Mouse (Mus musculus) left cerebral cortex, adult 18-20 months (tissue): ENCODE results near the gene Slc12a1. TPM values are rescaled to one million over a fixed set of nuclear protein-coding genes. Genes with fewer than 3 reads are reported as not detected.
A peak's percentile ranks its signal among the peaks of the same experiment; 100 is the strongest.
"Not testable (repeated sequence)": the region's sequence is repeated elsewhere in the genome, so short reads cannot be mapped to it uniquely, and the experiment has no call there.

Source experiments
- DNase-seq, 2 experiments: peaks; one replicate each; pipeline ENCODE4 v3.0.0; 2021 to 2022; ENCODE audit warnings: low spot score in 2 of 2, mixed read lengths in 1 of 2
- long read RNA-seq, 2 experiments: library from polyadenylated mRNA; stranded (forward); transcript quantifications; one replicate each; pipeline ENCODE4 v2.0.0; 2021
- total RNA-seq, 2 experiments: library from RNA; stranded (reverse); gene quantifications; 2 replicates each; pipeline ENCODE4 v1.2.3; 2021

The Slc12a1 gene
- total RNA-seq = under 1 TPM in 1 of 2 experiments, not detected in 1; 0.09 TPM
- long read RNA-seq, experiment 1 = 0 reads
- long read RNA-seq, experiment 2 = 0 reads

DNA sequence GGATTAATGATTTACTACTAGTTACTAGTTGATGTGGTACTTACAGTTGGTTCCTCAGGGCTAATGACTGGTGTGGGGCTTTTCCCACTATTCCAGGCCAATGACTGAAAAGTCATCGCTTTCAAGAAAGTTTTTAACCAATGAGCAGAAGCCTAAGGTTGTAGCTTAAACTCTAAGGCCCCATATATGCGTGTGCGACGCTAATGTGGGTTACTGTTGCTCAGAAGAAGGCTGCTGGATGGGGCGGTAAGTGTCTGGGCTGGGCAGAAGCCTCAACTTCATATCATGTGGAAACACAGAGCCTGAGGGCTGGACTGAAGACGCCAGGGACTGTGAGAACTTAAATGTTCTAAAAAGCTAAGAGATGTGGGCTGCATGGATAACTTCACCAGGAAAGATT is at the start of gene Slc12a1:
Slc12a1 (plus strand) TSS at position 118 of the 400 bp plus-strand sequence.
- DNase-seq = no peak

DNA sequence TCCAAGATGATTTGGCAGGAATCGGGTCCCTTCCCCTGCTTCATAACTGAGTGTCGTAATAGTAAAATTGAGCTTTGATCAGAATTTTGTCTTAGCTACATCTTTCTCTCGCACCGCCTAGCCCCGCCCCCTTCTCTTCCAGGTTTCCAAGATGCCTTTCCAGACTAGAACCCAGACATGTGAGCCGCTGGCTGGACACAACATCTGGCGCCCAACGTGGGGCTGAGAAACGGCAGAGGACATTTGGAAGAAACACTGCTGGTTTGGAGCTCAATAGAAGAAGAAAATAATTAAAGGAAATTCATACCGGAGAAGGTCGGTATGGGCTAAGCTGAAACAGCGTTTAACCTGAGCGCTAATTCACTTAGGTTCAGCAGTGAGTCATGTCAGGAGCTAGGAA is 47.8 kb upstream of the Slc12a1 start:
- not testable (repeated sequence) for DNase-seq

DNA sequence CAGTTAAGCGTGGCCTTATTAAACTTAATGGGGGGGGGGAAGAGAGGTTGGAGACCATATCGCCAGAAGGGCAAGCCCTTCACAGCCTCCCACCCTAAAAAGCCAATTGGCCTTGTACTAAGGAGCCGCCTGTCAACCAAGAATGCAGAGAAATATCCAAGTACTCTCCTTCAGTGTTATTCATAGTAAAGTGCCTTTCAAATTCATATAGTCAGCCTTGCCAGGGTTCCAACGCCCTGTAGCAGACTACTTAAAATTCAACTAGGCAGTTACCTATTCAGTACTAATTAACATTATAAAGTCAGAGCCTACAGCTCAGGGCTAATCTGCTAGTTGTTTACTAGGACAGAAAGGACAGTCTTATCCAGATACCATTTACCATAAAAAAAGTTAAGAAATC is 45.8 kb upstream of the Slc12a1 start:
- DNase-seq = not testable (repeated sequence)

DNA sequence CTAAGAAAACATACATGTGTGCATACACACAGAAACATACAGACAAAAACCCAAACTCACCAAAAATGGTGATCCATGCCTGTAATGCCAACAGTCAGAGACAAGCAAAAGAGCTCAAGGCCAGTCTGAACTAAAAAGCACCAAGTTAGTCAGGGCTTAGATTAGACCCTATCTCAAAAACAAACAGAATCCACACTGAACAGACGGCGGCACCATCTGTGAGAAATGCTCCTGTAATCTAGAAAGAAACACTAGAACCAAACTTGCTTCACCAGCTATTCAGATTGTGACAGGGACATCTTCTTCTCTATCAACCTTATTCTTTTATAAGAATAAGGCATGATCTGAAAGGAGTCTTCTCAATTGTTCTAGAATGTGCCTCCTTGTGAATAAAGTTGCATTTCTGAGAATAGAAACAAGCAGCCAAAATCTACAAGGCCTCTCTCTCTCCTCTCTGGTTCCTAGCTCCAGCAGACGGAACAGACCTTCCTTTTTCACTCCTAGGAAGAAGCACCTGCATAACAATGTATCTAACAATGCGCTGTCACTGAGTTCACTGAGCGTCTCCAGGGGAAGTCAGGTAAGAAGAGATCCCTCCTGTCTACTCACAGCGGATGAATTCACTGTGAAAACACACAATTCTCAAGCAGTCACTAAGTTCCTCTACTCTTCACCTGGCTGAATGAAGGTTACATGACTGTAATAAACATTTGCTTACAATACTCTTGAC is 32.8 kb upstream of the Slc12a1 start:
- DNase-seq = peak; percentile 14 to 44

DNA sequence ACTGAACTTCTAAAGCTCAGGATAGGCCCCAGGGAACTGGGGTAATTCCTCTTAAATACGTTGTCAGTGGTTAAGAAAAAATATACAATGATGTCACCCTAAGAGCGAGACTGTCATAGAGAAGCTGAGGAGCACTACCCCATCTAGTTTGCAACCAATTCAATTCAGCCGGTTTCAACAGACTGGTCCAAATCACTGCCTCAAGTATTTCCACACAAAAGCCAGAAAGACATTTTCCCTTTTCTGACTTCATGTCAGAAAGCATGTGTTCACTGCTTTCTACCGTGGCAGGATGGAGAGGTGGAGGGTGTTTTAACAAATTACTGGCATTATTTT is 30.0 kb upstream of the Slc12a1 start:
- DNase-seq = no peak

DNA sequence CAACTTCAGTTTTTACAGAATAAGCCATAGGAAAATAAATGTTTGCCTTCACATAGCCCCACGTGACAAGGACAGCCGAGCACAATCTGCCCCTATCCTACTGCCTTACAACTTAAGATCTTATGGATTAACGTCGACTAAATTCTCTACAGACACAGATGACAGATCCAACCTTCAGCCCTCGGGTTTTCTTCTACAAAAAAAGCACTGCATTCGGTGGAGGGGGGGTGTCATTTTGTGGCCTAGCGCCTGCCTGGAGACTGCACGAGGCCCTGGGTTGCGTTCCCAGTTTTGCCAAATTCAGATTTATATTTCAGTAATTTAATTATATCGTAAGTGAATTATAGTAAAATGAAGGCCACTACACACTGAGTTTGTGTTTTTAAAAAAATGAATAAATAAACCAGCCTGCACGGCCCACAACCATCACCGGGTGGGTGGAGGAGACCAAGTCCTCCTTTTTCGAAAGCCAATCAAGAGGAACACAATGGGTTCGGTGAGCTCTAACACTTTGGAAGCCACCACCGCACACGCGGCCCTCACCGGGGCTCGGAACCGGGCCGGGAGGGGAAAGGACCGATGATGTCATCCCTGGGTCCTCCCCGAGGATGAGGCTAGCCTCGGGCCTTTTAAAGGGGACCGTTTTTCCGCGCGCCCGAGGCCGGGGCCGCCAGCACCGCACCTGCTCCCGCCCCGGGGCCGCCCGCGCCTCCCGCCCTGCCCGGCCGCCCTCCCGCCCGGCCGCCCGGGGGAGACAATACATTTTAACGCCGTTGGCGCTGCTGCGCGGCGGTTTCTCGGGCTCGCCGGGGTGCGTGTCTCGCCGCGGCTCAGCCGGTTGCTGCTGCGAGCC is 29.5 kb upstream of the Slc12a1 start:
- peak; percentile 42 to 43 for DNase-seq

DNA sequence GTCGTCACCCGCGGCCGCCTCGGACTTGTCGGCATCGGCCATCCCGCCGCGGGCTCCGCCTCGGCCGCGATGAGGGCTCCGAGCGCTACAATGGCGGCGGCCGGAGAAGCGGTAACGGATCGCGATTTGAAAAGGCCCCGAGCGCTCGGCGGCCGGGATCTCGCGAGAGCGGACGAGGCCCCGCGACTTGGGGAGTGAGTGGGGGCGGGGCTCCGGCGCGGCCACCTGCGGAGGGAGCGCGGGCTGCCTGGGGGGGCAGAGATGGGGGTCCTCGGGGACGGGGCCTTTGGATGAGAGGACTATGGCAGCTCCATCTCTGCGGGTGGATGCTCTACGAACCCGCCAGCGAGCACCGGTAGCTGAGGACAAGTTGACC is 28.8 kb upstream of the Slc12a1 start, which contains the start of gene Myef2:
Myef2 (minus strand) TSS at position 185 of the 376 bp plus-strand sequence.
- DNase-seq = peak; percentile 79 to 82

DNA sequence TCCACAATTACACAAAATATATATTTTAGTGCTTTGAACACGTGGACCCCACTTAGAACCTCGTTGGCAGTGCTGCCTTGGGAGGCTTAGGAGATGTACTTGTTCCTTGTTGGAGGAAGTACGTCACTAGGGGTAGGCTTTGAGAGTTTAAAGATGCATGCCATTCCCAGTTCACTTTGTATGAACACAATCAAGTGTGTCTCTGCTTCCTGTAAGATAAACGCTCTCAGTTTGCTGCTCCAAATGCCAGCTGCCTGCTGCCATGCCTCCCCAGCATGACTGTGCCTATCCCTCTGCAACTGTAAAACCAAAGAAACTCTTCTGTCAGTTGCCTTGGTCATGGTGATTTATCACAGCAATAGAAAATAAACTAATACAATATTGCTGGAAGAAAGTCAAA is 26.5 kb upstream of the Slc12a1 start:
- DNase-seq = no peak

DNA sequence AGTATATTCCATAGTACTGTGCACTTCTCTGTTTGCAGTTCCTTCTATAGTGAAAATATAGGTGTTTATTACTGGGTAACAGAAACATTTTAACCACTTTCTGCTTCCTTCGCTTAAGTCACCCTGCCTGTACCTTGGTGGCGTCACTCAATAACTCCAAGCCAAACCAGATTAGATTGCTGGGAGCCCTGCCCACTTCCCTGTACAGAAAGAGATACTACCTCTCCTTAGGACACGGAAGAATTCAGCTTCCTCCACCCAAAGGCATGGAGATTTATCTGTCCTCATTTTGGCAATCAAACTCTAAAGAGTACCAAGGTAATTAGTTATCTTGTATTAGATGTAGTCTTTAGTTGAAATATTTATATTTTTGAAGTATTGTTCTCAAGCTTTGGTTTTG is 25.5 kb upstream of the Slc12a1 start:
- DNase-seq = no peak

DNA sequence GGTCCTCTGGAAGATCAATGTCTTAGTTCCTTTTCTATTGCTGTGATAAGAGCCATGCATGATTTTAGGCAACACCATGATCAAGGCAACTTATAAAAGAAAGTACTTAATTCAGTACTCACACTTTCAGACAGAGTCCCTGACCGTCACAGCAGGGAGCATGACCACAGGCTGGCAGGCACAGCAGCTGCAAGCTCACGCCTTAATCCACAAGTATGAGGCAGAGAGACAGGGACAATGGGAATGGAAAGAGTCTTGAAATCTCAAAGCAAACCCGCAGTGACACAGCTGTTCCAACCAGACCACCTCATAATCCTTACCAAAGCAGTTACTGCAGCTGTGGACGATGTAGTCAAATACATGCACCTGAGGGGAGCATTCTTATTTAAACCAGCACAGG is 18.2 kb upstream of the Slc12a1 start:
- no peak for DNase-seq

DNA sequence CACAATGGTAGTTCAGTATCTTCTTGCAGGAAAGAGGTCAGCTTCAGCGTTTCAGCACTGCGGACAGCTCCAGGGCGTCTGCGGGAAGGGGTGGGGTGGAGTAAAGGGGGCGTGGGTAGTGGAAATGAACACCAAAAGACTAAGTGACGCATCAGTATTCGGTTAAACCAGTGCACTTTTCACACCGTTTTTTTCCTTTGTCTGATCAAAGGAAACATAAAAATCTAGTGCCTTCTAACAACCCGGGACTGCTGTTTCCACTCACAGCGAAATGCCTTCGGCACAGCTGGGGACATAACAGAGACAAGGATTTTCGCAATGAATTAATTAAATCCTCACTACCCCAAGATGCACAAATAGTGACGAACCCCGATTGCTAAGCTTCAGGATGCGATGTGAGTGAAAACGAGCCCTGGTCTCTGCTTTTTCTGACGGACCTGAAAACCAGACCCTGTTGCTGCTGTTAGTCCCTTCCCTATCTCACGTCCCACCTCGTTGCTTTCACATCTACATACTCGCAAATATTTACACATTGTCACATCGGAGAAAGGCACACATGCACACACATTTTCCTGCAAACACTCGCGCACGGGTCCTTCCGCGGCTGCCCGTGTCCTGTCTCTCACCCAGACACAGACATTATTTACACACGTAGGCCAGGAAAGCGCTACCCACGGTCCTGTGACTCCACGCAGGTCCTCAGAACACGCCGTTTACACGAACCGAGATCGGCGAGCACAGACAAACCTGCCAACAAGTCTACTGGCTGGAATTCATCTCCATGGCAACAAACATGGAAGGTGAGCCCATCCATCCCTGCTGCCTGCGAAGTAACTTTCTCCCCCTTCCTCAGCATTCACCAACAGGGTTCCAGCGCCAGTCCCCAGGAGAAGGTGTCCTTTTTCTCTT is 16.1 kb upstream of the Slc12a1 start, which contains the start of gene Ctxn2:
Ctxn2 (plus strand) TSS at position 790 of the 909 bp plus-strand sequence.
- peak; percentile 46 to 53 for DNase-seq

DNA sequence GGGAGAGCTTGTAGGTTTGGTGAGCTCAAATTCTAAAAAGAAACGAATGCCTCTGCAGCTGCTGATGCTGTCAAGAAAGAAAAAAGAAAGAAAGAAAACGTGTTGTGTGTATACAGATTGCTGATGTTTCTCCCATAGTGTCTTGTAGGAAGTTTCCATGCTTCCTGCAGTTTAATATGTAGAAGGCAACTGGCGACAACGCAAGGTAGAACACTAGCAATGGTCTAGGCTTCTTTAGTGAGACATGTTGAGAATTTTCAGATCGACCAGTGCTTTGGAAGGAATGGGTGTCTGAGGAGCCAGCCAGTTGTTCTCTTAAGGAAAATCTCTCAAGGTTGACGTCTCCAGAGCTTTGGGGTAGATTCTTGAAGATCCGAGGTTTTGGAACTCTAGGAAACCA is 15.5 kb upstream of the Slc12a1 start:
- no peak for DNase-seq

DNA sequence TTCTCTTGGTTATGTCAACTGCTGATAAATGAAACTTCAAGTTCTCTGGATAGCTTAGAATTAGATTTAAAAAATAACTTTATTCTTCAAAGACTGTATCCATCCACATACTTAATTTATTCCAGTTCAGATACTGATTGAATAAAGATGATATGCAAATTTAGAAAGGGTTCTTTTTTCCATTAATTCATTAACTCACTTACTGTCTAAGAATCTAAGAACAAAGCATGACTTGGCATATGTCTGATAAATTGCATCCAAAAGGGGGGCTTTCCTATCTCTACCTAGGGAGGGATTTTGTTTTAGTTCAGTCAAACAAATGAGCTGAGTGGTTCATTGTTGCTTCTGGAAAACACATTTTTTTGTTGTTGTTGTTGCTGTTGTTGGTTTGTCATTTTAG is 10.0 kb upstream of the Slc12a1 start:
- no peak for DNase-seq

DNA sequence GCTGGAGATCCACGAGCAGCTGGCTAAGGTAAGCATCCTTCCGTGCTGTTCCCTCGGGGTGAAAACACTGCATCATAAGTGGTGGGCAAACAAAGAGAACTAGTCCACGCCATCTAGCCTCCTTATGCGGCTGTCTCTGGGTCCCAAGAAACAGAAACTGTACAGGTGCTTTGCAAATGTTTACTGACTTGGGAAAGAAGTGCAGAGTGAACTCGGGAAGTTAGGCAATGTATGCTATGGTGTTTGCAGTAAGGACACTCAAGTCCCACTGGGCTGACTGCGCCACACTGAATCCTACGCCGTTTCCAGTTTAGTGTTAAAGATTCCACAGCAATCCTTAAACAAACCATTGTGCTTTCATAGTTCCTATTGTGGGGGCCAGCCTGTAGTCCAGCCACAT is 2.0 kb downstream of the Slc12a1 start:
- no peak for DNase-seq

DNA sequence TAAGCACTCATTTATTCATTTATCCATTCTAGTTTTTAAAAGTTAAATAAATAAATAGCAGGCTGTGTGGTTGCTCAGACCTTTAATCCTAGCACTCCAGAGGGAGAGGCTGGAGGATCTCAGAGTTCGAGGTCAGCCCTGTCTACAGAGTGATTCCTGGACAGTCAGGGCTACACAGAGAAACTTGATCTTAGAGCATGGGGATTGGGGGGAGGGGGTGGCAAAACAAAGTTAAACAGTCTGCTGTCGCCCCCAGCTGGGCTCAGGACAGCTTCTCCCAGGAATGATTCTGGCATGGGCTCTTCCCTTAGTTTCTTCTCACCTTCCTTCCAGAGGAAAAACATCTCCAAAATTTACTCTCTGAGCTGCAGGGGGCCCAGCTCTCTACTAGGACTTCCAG is 3.2 kb downstream of the Slc12a1 start:
- DNase-seq = no peak

DNA sequence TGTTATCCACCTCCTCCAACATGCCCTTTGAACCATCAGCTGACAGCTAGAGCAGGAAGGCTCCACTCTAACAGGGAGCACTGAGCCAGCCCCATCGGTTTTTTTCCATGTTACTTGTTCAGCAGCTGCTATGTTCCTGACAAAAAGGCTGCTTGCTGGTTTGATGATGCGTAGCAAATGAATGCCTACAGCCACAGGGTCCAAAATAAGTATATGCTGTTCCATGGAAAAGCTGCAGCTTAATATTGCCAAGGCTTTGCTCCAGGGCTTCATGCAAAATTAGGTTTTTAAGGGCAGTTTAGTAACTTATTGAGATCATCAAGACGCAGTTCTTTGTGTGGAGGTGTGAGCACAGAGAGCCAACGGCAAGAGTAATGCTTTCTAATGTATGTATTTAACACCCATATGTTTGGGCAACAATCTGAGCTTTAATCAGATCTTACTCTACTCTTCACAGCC is 9.7 kb downstream of the Slc12a1 start:
- no peak for DNase-seq

DNA sequence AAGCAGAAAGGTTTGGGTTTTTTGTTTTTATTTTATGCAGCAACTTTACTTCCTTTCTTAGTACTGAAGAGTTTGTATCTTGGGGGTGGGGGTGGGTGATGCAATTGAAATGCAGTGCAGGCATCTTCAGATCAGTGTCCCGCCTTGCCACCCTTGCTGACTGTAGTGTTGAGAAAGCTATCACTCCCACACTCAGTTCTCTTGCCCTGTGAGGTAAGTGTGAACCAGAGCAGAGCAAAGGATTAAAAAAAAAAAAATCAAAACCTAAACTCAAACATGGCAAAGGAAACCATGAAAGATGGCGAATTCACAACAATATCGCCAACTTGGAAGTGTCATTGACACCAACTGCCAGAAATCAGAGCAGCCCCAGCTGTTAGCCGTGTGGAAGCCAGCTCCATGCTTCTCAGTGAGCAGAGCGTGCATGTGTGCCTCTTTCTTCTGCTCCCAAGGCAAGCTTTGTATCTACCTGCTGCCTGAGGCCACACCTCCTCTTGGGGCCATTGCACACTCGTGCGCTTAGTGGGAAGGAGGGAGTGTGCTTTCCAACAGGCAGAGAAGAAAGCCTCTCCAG is 26.0 kb downstream of the Slc12a1 start:
- peak in 1 of 2 experiments; percentile 5 for DNase-seq

DNA sequence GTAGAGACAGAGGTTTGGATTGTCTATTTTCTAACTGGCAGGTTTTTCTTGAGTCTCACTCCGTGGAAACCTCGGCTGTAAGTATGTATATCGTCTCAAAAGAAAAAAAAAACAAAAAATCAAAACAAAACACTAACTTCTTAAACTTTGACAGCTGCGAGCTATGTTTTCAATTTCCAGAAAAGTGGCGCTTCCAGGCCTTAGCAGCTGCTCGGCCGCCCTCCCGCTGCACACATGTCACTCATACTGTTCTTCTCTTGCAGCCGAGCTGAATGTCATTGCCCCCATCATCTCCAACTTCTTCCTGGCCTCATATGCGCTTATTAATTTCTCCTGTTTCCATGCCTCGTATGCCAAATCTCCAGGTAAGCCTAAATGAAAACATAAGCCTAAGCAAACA is 35.6 kb downstream of the Slc12a1 start:
- DNase-seq = no peak

DNA sequence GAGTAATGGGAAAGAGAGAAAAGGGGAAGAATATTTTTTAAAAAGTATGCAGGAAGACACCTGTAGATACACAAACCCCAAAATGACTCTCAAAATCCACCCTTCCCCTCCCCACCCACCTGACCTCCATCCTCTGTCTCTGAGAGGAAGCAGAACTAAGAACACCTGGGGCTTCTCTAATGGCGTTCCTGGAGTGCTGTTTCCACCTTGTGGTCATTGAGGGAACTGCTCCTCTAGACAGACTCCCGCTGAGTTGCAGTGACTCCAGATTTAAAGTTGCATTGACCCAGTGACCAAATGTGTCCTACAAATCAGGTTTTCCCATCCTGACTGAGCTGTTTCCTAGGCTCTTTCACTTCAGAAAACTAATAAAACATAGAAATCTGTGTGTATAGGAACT is 36.9 kb downstream of the Slc12a1 start:
- peak; percentile 61 to 75 for DNase-seq

DNA sequence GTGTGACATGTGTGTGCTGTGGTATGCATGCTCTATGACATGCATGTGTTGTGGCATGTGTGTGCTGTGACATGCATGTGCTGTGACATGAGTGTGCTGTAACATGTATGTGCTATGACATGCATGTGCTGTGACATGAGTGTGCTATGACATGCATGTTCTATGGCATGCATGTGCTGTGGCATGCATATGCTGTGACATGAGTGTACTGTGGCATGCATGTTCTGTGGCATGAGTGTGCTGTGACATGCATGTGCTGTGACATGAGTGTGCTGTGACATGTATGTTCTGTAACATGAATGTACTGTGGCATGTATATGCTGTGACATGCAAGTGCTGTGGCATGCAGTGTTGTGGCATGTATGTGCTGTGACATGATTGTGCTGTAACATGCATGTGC is 40.6 kb downstream of the Slc12a1 start:
- no peak for DNase-seq

DNA sequence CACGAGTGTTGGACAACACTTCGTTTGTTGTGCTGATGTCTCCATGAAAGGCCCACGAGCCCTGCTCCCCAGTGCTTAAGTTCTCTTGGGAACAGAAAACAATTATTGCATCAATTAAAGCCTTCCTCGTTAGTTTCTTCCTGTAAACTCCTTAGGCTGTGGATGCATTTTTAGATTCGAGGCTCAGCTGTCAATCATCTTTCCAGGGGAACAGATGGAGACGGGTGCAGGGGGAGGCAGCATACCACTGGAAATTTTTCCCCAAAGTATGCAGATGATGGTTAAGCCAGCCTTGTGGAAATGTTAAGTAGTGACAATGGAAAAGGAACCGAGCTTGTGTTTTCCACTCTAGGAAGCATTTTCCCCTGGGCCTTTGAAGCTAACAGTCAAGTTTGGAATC is 44.5 kb downstream of the Slc12a1 start:
- DNase-seq = no peak
